Mouse (Mus musculus): Measurements from ENCODE around the gene Hmgcs2. TPM values are rescaled to one million over a fixed set of nuclear protein-coding genes. Genes with fewer than 3 reads are reported as not detected.

Gene Hmgcs2
- polyA plus RNA-seq, 1 experiment from 2014 or later, result 16.8 TPM

- ATAC-seq, result peak; percentile 71
- Histone ChIP-seq H3K36me3 (ENCODE audit: control insufficient read depth, insufficient read depth, low read length) (no peaks in the 10 kb centered on the region), H3K27ac (ENCODE audit: low read length) (no peak overlapping the region)
Measured at GRCm38 (mm10) chr3:98267249-98267651, 13.0 kb upstream of the Hmgcs2 start.

GRCm38 (mm10) chr3:98273623-98274398 lies 6.4 kb upstream of the Hmgcs2 start:
- Histone ChIP-seq H3K27ac (ENCODE audit: low read length) (no peak overlapping the region), H3K36me3 (ENCODE audit: control insufficient read depth, insufficient read depth, low read length) (no peaks in the 10 kb centered on the region), H3K4me3 (ENCODE audit: low read depth, low read length) (no peak overlapping the region), H3K9me3 (replicated peaks; ENCODE audit: control insufficient read depth, low read length, poor library complexity, severe bottlenecking) (no peaks in the 10 kb centered on the region), H3K27me3 (ENCODE audit: control insufficient read depth, insufficient read depth, low read depth, low read length) (no peaks in the 10 kb centered on the region), H3K4me2 (ENCODE audit: low read length) (no peak overlapping the region), H3K9ac (ENCODE audit: low read depth, low read length) (no peak overlapping the region), H3K4me1 (ENCODE audit: control insufficient read depth, insufficient read depth, low read length) (no peaks in the 10 kb centered on the region)
- WGBS, result 58% methylated on average over 10 of the region's 11 CpGs
- ATAC-seq, result no peak

More at GRCm38 (mm10) chr3:98267249-98267651, 13.0 kb upstream of the Hmgcs2 start:
- Histone ChIP-seq H3K9me3 (replicated peaks; ENCODE audit: control insufficient read depth, low read length, poor library complexity, severe bottlenecking) (no peaks in the 10 kb centered on the region), H3K4me1 (ENCODE audit: control insufficient read depth, insufficient read depth, low read length) (peaks cover 6% of the 10 kb centered on the region), H3K4me3 (ENCODE audit: low read depth, low read length) (no peak overlapping the region), H3K4me2 (ENCODE audit: low read length) (no peak overlapping the region), H3K9ac (ENCODE audit: low read depth, low read length) (no peak overlapping the region), H3K27me3 (ENCODE audit: control insufficient read depth, insufficient read depth, low read depth, low read length) (no peaks in the 10 kb centered on the region)
- 7% methylated on average over 6 of the region's 6 CpGs for WGBS

- no peak overlapping the region for H3K4me2 ChIP-seq (ENCODE audit: low read length)
- no peaks in the 10 kb centered on the region for H3K4me1 ChIP-seq (ENCODE audit: control insufficient read depth, insufficient read depth, low read length)
- WGBS, result 86% methylated on average over 4 of the region's 4 CpGs
- ATAC-seq, result no peak
- no peaks in the 10 kb centered on the region for H3K27me3 ChIP-seq (ENCODE audit: control insufficient read depth, insufficient read depth, low read depth, low read length)
- H3K36me3 ChIP-seq (ENCODE audit: control insufficient read depth, insufficient read depth, low read length), result no peaks in the 10 kb centered on the region
- H3K9me3 ChIP-seq (replicated peaks; ENCODE audit: control insufficient read depth, low read length, poor library complexity, severe bottlenecking), result no peaks in the 10 kb centered on the region
- H3K9ac ChIP-seq (ENCODE audit: low read depth, low read length), result no peak overlapping the region
- no peak overlapping the region for H3K27ac ChIP-seq (ENCODE audit: low read length)
- H3K4me3 ChIP-seq (ENCODE audit: low read depth, low read length), result no peak overlapping the region
Measured at GRCm38 (mm10) chr3:98279682-98280081, 553 bp upstream of the Hmgcs2 start.

GRCm38 (mm10) chr3:98280933-98281678 lies 871 bp downstream of the Hmgcs2 start:
- no peaks in the 10 kb centered on the region for H3K36me3 ChIP-seq (ENCODE audit: control insufficient read depth, insufficient read depth, low read length)
- no peak overlapping the region for H3K9ac ChIP-seq (ENCODE audit: low read depth, low read length)
- ATAC-seq, result peak; percentile 92
- H3K27ac ChIP-seq (ENCODE audit: low read length), result no peak overlapping the region
- H3K9me3 ChIP-seq (replicated peaks; ENCODE audit: control insufficient read depth, low read length, poor library complexity, severe bottlenecking), result no peaks in the 10 kb centered on the region
- no peak overlapping the region for H3K4me3 ChIP-seq (ENCODE audit: low read depth, low read length)
- no peaks in the 10 kb centered on the region for H3K4me1 ChIP-seq (ENCODE audit: control insufficient read depth, insufficient read depth, low read length)
- peak overlapping the region; percentile 26; the same call in 1 of the 2 replicates for H3K4me2 ChIP-seq (ENCODE audit: low read length)
- no peaks in the 10 kb centered on the region for H3K27me3 ChIP-seq (ENCODE audit: control insufficient read depth, insufficient read depth, low read depth, low read length)
- 42% methylated on average over 12 of the region's 12 CpGs for whole genome bisulfite sequencing

GRCm38 (mm10) chr3:98282422-98282821 lies 2.2 kb downstream of the Hmgcs2 start:
- Histone ChIP-seq H3K4me1 (ENCODE audit: control insufficient read depth, insufficient read depth, low read length) (no peaks in the 10 kb centered on the region), H3K9me3 (replicated peaks; ENCODE audit: control insufficient read depth, low read length, poor library complexity, severe bottlenecking) (no peaks in the 10 kb centered on the region), H3K9ac (ENCODE audit: low read depth, low read length) (no peak overlapping the region), H3K4me2 (ENCODE audit: low read length) (no peak overlapping the region), H3K27ac (ENCODE audit: low read length) (no peak overlapping the region), H3K27me3 (ENCODE audit: control insufficient read depth, insufficient read depth, low read depth, low read length) (no peaks in the 10 kb centered on the region), H3K4me3 (ENCODE audit: low read depth, low read length) (no peak overlapping the region), H3K36me3 (ENCODE audit: control insufficient read depth, insufficient read depth, low read length) (no peaks in the 10 kb centered on the region)
- ATAC-seq, result no peak
- WGBS, result 94% methylated on average over 8 of the region's 8 CpGs

- Histone ChIP-seq H3K27ac (ENCODE audit: low read length) (no peak overlapping the region), H3K9ac (ENCODE audit: low read depth, low read length) (no peak overlapping the region), H3K4me2 (ENCODE audit: low read length) (no peak overlapping the region), H3K27me3 (ENCODE audit: control insufficient read depth, insufficient read depth, low read depth, low read length) (no peaks in the 10 kb centered on the region), H3K4me3 (ENCODE audit: low read depth, low read length) (no peak overlapping the region), H3K4me1 (ENCODE audit: control insufficient read depth, insufficient read depth, low read length) (no peaks in the 10 kb centered on the region), H3K9me3 (replicated peaks; ENCODE audit: control insufficient read depth, low read length, poor library complexity, severe bottlenecking) (no peaks in the 10 kb centered on the region), H3K36me3 (ENCODE audit: control insufficient read depth, insufficient read depth, low read length) (no peaks in the 10 kb centered on the region)
- ATAC-seq, result no peak
- 91% methylated on average over 5 of the region's 5 CpGs for WGBS
Measured at GRCm38 (mm10) chr3:98283205-98283604, 3.0 kb downstream of the Hmgcs2 start.

- no peaks in the 10 kb centered on the region for H3K36me3 ChIP-seq (ENCODE audit: control insufficient read depth, insufficient read depth, low read length)
- H3K4me3 ChIP-seq (ENCODE audit: low read depth, low read length), result no peak overlapping the region
- H3K9ac ChIP-seq (ENCODE audit: low read depth, low read length), result no peak overlapping the region
- no peaks in the 10 kb centered on the region for H3K4me1 ChIP-seq (ENCODE audit: control insufficient read depth, insufficient read depth, low read length)
- H3K27me3 ChIP-seq (ENCODE audit: control insufficient read depth, insufficient read depth, low read depth, low read length), result no peaks in the 10 kb centered on the region
- H3K9me3 ChIP-seq (replicated peaks; ENCODE audit: control insufficient read depth, low read length, poor library complexity, severe bottlenecking), result no peaks in the 10 kb centered on the region; the same call in 1 of the 2 replicates
- no peak for ATAC-seq
- no peak overlapping the region for H3K4me2 ChIP-seq (ENCODE audit: low read length)
- H3K27ac ChIP-seq (ENCODE audit: low read length), result no peak overlapping the region
- 94% methylated on average over 9 of the region's 9 CpGs for WGBS
Measured at GRCm38 (mm10) chr3:98291044-98291443, 10.8 kb downstream of the Hmgcs2 start.

GRCm38 (mm10) chr3:98295965-98296364 lies 15.7 kb downstream of the Hmgcs2 start:
- Histone ChIP-seq H3K9ac (ENCODE audit: low read depth, low read length) (no peak overlapping the region), H3K4me1 (ENCODE audit: control insufficient read depth, insufficient read depth, low read length) (no peaks in the 10 kb centered on the region), H3K4me2 (ENCODE audit: low read length) (no peak overlapping the region), H3K36me3 (ENCODE audit: control insufficient read depth, insufficient read depth, low read length) (no peaks in the 10 kb centered on the region), H3K4me3 (ENCODE audit: low read depth, low read length) (no peak overlapping the region), H3K9me3 (replicated peaks; ENCODE audit: control insufficient read depth, low read length, poor library complexity, severe bottlenecking) (no peaks in the 10 kb centered on the region; the same call in 1 of the 2 replicates), H3K27me3 (ENCODE audit: control insufficient read depth, insufficient read depth, low read depth, low read length) (no peaks in the 10 kb centered on the region), H3K27ac (ENCODE audit: low read length) (no peak overlapping the region)
- ATAC-seq, result no peak
- 66% methylated on average over 10 of the region's 10 CpGs for WGBS
